Mouse (Mus musculus) intestine, postnatal 0 days (tissue): ENCODE measurements around the gene Hivep3. TPM values are rescaled to one million over a fixed set of nuclear protein-coding genes. Genes with fewer than 3 reads are reported as not detected.

Experiments used
- ATAC-seq: fragments of 200-750 bp; cut with Nextera tagmentation; 2 replicates; pipeline ENCODE4 v1.8.0; 2017; ENCODE audit warnings: mild to moderate bottlenecking, moderate TSS enrichment, moderate library complexity
- H3K27ac ChIP-seq: fragments of 300-500 bp; sonication (generic); 2 replicates; pipeline ENCODE4 v1.5.1; 2014; ENCODE audit warnings: mild to moderate bottlenecking, low read depth, low read length, moderate library complexity
- H3K27me3 ChIP-seq: fragments of 300-500 bp; sonication (generic); replicated peaks from 2 replicates; pipeline ENCODE4 v1.6.1; 2014; ENCODE audit warnings: low read length, mixed read lengths; ENCODE audit not compliant: control insufficient read depth, insufficient read depth
- H3K36me3 ChIP-seq: fragments of 300-500 bp; sonication (generic); 2 replicates; pipeline ENCODE4 v1.6.1; 2014; ENCODE audit warnings: mild to moderate bottlenecking, moderate library complexity; ENCODE audit not compliant: control insufficient read depth, insufficient read depth
- H3K4me1 ChIP-seq: fragments of 300-500 bp; sonication (generic); replicated peaks from 2 replicates; pipeline ENCODE4 v1.6.1; 2014; ENCODE audit warnings: antibody characterized with exemption, low read length, mixed read lengths; ENCODE audit not compliant: control insufficient read depth, insufficient read depth
- H3K4me2 ChIP-seq: fragments of 300-500 bp; sonication (generic); replicated peaks from 2 replicates; pipeline ENCODE4 v1.6.1; 2014; ENCODE audit warnings: low read depth, mild to moderate bottlenecking, moderate library complexity
- H3K4me3 ChIP-seq: fragments of 300-500 bp; sonication (generic); 2 replicates; pipeline ENCODE4 v1.5.1; 2014; ENCODE audit warnings: low read depth, low read length
- H3K9ac ChIP-seq: fragments of 300-500 bp; sonication (generic); 2 replicates; pipeline ENCODE4 v1.6.1; 2014; ENCODE audit warnings: mild to moderate bottlenecking, low read depth, low read length
- H3K9me3 ChIP-seq: fragments of 300-500 bp; sonication (generic); 2 replicates; pipeline ENCODE4 v1.6.1; 2016; ENCODE audit warnings: mixed run types; ENCODE audit not compliant: control insufficient read depth
- CTCF ChIP-seq: sonication (generic); IDR thresholded peaks from 2 replicates; pipeline ENCODE4 v1.5.1; 2016; ENCODE audit warnings: low read depth, mild to moderate bottlenecking, control low read depth, antibody characterized with exemption, moderate library complexity
- WGBS: fragments of 180-500 bp; shearing (Covaris S2); extraction: QIAGEN DNeasy Blood & Tissue Kit; methylation state at CpG from one replicate; pipeline ENCODE4 v1.1.7; 2014; 5-methylcytosine and 5-hydroxymethylcytosine counted together
- polyA plus RNA-seq: library from polyadenylated mRNA; unstranded; fragments of >200 nt; fragmentation: Nextera tagmentation; extraction: Ambion mirVana; gene quantifications from 2 replicates; pipeline ENCODE4 v1.2.1, GENCODE M21; 2015

Hivep3 gene
- polyA plus RNA-seq, 1 experiment from 2014 or later = 4.1 TPM

GRCm38 (mm10) chr4:119751408-119752006 lies 17.9 kb downstream of the Hivep3 start:
- Histone ChIP-seq H3K9me3 (no peaks in the 10 kb centered on the region), H3K36me3 (no peaks in the 10 kb centered on the region), H3K27me3 (no peaks in the 10 kb centered on the region; the same call in 1 of the 2 replicates), H3K4me2 (no peak overlapping the region), H3K9ac (no peak overlapping the region), H3K4me3 (no peak overlapping the region), H3K27ac (no peak overlapping the region), H3K4me1 (no peaks in the 10 kb centered on the region)
- WGBS = 60% methylated on average over 2 of the region's 2 CpGs
- TF ChIP-seq CTCF = no peak
- ATAC-seq = no peak

- H3K27me3 ChIP-seq = no peaks in the 10 kb centered on the region
- H3K9ac ChIP-seq = no peak overlapping the region
- H3K27ac ChIP-seq = no peak overlapping the region
- no peak for TF ChIP-seq CTCF
- H3K36me3 ChIP-seq = no peaks in the 10 kb centered on the region
- H3K4me1 ChIP-seq = no peaks in the 10 kb centered on the region
- no peak for ATAC-seq
- H3K4me3 ChIP-seq = no peak overlapping the region
- no peak overlapping the region for H3K4me2 ChIP-seq
- WGBS = 78% methylated on average over 4 of the region's 4 CpGs
- H3K9me3 ChIP-seq = no peaks in the 10 kb centered on the region
These were observed 26.1 kb downstream of the Hivep3 start for GRCm38 (mm10) chr4:119759574-119760233.

- Histone ChIP-seq H3K4me1 (no peaks in the 10 kb centered on the region), H3K9me3 (no peaks in the 10 kb centered on the region), H3K4me2 (no peak overlapping the region), H3K4me3 (no peak overlapping the region), H3K27ac (no peak overlapping the region), H3K36me3 (no peaks in the 10 kb centered on the region), H3K9ac (no peak overlapping the region), H3K27me3 (no peaks in the 10 kb centered on the region)
- TF ChIP-seq CTCF = peak; percentile 20; the same call in 1 of the 2 replicates
- ATAC-seq = no peak
- WGBS = 69% methylated on average over 7 of the region's 7 CpGs
These were observed 27.2 kb downstream of the Hivep3 start for GRCm38 (mm10) chr4:119760820-119761219.

- Histone ChIP-seq H3K4me3 (no peak overlapping the region), H3K36me3 (no peaks in the 10 kb centered on the region), H3K4me2 (no peak overlapping the region), H3K9ac (no peak overlapping the region), H3K27ac (no peak overlapping the region), H3K27me3 (no peaks in the 10 kb centered on the region), H3K9me3 (no peaks in the 10 kb centered on the region), H3K4me1 (no peaks in the 10 kb centered on the region)
- no peak for TF ChIP-seq CTCF
- WGBS = 76% methylated on average over 9 of the region's 9 CpGs
- no peak for ATAC-seq
These were observed 28.0 kb downstream of the Hivep3 start for GRCm38 (mm10) chr4:119761459-119762121.

GRCm38 (mm10) chr4:119762171-119762570 lies 28.6 kb downstream of the Hivep3 start:
- no peaks in the 10 kb centered on the region for H3K9me3 ChIP-seq
- H3K36me3 ChIP-seq = no peaks in the 10 kb centered on the region
- H3K4me2 ChIP-seq = no peak overlapping the region
- H3K27ac ChIP-seq = no peak overlapping the region
- 77% methylated on average over 2 of the region's 2 CpGs for WGBS
- no peak overlapping the region for H3K9ac ChIP-seq
- no peak for TF ChIP-seq CTCF
- no peaks in the 10 kb centered on the region for H3K27me3 ChIP-seq
- H3K4me1 ChIP-seq = no peaks in the 10 kb centered on the region
- no peak overlapping the region for H3K4me3 ChIP-seq
- no peak for ATAC-seq

GRCm38 (mm10) chr4:119768046-119768445 lies 34.5 kb downstream of the Hivep3 start:
- Histone ChIP-seq H3K27me3 (no peaks in the 10 kb centered on the region), H3K9ac (no peak overlapping the region), H3K4me3 (no peak overlapping the region), H3K4me1 (no peaks in the 10 kb centered on the region), H3K9me3 (peaks cover 3% of the 10 kb centered on the region; the same call in 1 of the 2 replicates), H3K27ac (no peak overlapping the region), H3K4me2 (no peak overlapping the region), H3K36me3 (no peaks in the 10 kb centered on the region)
- no peak for TF ChIP-seq CTCF
- 88% methylated on average over 3 of the region's 3 CpGs for WGBS
- no peak for ATAC-seq
